Mouse (Mus musculus) olfactory bulb, adult 2 months (tissue): Measurements from ENCODE around the gene Tom1l2.

ENCODE experiments used
- CTCF ChIP-seq: fragments of 200-500 bp; IDR thresholded peaks from 2 replicates; pipeline ENCODE4 v1.5.1; 2012; ENCODE audit warnings: low read depth, mild to moderate bottlenecking, low read length, moderate library complexity; ENCODE audit not compliant: insufficient read depth
- POLR2A ChIP-seq: fragments of 200-500 bp; IDR thresholded peaks from 2 replicates; pipeline ENCODE4 v1.6.1; 2012; ENCODE audit warnings: mild to moderate bottlenecking, low read depth, low read length, moderate library complexity; ENCODE audit not compliant: insufficient read depth

DNA sequence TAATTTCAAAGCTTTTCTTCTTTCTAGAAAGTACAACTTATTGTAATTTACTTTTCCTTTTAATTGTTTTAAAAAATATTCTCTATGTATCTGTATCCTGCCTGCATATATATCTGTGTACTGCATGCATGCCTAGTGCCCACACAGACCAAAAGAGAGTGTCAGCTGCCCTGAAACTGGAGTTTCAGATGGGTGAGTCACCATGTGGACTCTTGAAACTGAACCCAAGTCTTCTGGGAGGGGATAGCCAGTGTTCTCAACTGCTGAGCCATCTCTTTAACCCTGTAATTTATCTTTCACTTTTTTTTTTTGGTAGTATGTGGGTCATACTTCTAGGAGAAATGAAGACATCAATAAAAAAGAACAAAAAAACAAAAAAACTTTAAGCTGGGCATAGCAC, 29.0 kb downstream of the Tom1l2 start:
- TF ChIP-seq CTCF (no peak), POLR2A (no peak)
